Mouse (Mus musculus): ENCODE data around the gene Cdip1. TPM values are rescaled to one million over a fixed set of nuclear protein-coding genes. Genes with fewer than 3 reads are reported as not detected.
"Not testable (repeated sequence)": the region's sequence is repeated elsewhere in the genome, so short reads cannot be mapped to it uniquely, and the experiment has no call there.

Gene Cdip1
- polyA plus RNA-seq, 1 experiment from 2014 or later = 120 TPM

DNA sequence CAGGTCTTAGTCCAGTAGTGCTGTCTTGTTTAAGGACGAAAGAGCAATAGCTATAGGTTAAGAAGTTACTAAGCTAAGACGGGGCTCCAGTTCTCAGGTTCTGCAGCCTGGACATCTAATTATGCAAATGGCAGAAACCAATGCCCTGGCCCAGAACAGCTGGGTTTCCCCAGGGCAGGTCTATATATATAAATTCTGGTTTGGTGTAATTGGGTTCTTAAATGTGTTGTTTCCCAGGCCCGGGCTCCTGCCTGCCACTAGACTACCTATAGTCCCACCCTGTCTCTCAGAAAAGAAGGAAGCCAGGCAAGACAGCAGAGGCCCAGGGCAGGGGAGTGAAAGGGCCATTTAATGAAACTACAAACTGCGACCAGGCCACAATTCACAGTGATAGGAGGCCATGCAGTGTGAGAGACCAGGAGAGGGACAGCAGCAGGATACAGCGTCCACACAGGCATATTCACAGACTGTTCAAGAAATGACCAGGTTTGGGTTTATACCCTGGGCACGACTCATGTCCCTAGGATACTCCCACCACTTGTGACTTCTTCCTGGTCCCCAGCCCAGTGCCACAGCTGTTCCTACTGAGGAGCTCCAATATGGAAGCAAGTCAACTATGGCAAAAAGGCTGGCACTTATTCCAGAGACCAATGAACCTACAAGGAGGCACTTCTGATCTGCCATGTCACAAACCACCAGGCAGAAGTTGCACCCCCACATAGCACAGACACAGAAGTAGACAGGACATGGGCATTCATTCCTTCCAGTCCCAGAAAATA lies 22.9 kb downstream of the Cdip1 start:
- H3K27me3 ChIP-seq (replicated peaks) = no peaks in the 10 kb centered on the region
- no peak overlapping the region for H3K4me3 ChIP-seq
- no peak overlapping the region for H3K9ac ChIP-seq
- peaks cover 16% of the 10 kb centered on the region for H3K4me1 ChIP-seq
- no peaks in the 10 kb centered on the region for H3K9me3 ChIP-seq
- peaks cover 91% of the 10 kb centered on the region for H3K36me3 ChIP-seq
- H3K4me2 ChIP-seq = no peak overlapping the region
- 70% methylated on average over 6 of the region's 6 CpGs for WGBS
- no peak for ATAC-seq (ENCODE audit: extremely low read depth, insufficient number of reproducible peaks, low FRiP score, low TSS enrichment)
- no peak overlapping the region for H3K27ac ChIP-seq (replicated peaks)

DNA sequence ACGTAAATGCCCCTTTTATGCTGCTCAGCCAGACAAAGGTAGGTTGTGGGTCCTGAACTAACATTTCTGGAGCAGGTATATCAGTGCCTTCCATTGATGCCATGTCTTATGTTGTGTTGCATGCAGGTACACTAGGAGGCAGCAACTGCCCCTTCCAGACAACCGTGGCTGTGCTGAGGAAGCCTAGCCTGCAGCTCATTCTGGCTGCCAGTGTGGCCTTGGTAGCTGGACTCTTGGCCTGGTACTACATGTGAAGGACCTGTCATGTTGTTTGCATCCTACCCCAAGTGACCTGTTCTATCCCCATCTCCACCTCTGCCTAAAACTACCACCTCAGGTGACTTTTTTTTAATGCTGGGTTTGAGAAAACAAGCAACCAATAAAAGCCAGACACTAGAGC lies 24.2 kb downstream of the Cdip1 start:
- no peaks in the 10 kb centered on the region for H3K9me3 ChIP-seq
- H3K9ac ChIP-seq = no peak overlapping the region
- H3K36me3 ChIP-seq = peaks cover 81% of the 10 kb centered on the region
- ATAC-seq (ENCODE audit: extremely low read depth, insufficient number of reproducible peaks, low FRiP score, low TSS enrichment) = no peak
- H3K4me1 ChIP-seq = peaks cover 26% of the 10 kb centered on the region
- H3K27ac ChIP-seq (replicated peaks) = no peak overlapping the region
- no peaks in the 10 kb centered on the region for H3K27me3 ChIP-seq (replicated peaks)
- H3K4me3 ChIP-seq = no peak overlapping the region
- WGBS = 80% methylated on average over 2 of the region's 2 CpGs
- no peak overlapping the region for H3K4me2 ChIP-seq

DNA sequence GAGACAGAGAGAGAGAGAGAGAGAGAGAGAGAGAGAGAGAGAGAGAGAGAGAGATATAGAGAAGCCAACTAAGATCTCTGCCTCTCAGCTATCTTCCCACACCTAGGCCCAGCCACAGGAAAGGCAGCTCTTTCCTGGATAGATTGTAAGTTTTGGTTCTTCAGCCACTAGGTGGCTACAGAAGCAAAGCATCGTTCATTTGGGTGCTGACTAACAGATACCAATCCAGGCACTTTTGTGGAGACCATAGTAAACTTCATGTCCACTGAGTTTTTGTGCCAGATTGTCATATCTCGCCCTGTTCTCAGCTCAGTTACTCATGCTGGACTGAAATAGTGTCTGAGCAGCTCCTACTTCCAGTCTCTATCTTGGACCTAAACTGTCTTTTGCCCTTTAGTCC lies 26.8 kb downstream of the Cdip1 start:
- Histone ChIP-seq H3K9ac (0 out of 2 replicates have a peak overlapping the region, but pooled peaks have one; percentile 6), H3K9me3 (no peaks in the 10 kb centered on the region), H3K4me2 (no peak overlapping the region), H3K4me1 (peaks cover 37% of the 10 kb centered on the region), H3K36me3 (peaks cover 55% of the 10 kb centered on the region), H3K4me3 (no peak overlapping the region), H3K27me3 (replicated peaks) (no peaks in the 10 kb centered on the region), H3K27ac (replicated peaks) (peak overlapping the region; percentile 42)
- WGBS = 33% methylated on average over 2 of the region's 2 CpGs
- 0 out of 2 replicates have a peak, but pooled peaks have one; percentile 18 for ATAC-seq (ENCODE audit: extremely low read depth, insufficient number of reproducible peaks, low FRiP score, low TSS enrichment)

DNA sequence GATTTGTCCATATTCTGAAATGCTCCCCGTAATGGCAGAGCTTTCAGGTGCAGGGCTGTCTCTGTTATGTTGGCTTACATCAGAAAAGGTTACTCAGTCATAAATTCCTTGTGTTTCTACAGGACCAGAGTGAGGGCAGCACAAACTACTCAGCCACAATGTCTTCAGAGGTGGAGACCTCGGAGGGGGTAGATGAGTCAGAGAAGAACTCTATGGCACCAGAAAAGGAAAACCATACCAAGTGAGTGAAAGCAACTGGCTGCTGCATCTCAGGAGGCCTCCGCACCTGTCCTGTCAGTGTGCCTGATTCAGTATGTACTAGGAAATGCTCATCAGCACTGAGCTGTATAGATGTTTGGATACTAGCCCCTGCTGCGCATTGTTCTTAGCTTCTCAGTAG lies 27.7 kb downstream of the Cdip1 start:
- H3K9me3 ChIP-seq = no peaks in the 10 kb centered on the region
- ATAC-seq (ENCODE audit: extremely low read depth, insufficient number of reproducible peaks, low FRiP score, low TSS enrichment) = no peak
- H3K4me1 ChIP-seq = peaks cover 40% of the 10 kb centered on the region
- H3K27ac ChIP-seq (replicated peaks) = 0 out of 2 replicates have a peak overlapping the region, but pooled peaks have one; percentile 29
- H3K4me2 ChIP-seq = no peak overlapping the region
- WGBS = 75% methylated on average over 4 of the region's 4 CpGs
- peaks cover 47% of the 10 kb centered on the region for H3K36me3 ChIP-seq
- H3K9ac ChIP-seq = no peak overlapping the region
- H3K4me3 ChIP-seq = no peak overlapping the region
- H3K27me3 ChIP-seq (replicated peaks) = no peaks in the 10 kb centered on the region

DNA sequence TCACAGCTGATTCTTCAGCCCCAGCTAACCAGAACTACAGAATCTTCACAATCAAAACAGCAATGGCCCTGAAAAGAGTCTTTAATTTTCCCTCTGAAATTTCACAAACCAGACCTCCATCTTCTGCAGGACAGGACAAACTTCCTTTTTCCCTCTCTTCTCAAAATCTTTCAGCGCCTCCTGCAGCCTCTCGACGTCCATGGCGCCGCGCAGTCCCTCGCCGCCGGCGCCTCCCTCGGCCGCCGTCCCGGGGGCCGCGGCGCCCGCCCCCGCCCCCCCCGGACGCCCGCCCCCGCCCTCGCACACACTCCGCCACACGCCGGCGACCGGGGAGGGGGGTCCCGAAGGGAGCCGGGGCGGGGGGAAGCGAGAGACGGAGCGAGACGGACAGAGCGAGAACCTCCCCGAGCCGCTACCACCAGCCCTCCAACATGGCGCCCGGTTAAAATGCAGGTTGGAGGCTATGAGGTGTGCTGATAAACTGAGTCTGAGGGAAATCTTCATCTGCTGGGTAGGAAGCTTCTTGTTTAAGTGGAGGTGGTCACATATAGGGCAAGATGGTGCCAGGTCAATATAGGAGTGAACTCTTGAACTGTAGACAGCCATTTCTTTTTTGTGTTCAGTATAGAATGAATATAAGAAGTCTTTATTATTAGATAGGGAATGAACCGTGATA lies 33.3 kb downstream of the Cdip1 start:
- not testable (repeated sequence) for ATAC-seq (ENCODE audit: extremely low read depth, insufficient number of reproducible peaks, low FRiP score, low TSS enrichment); H3K36me3 ChIP-seq; H3K27me3 ChIP-seq (replicated peaks); H3K9me3 ChIP-seq
- H3K4me1 ChIP-seq = peaks cover 52% of the 10 kb centered on the region
- peak overlapping the region; percentile 82 for H3K27ac ChIP-seq (replicated peaks)
- peak overlapping the region; percentile 68 for H3K4me2 ChIP-seq
- H3K9ac ChIP-seq = peak overlapping the region; percentile 75
- H3K4me3 ChIP-seq = peak overlapping the region; percentile 56
- WGBS = 2% methylated on average over 35 of the region's 42 CpGs

DNA sequence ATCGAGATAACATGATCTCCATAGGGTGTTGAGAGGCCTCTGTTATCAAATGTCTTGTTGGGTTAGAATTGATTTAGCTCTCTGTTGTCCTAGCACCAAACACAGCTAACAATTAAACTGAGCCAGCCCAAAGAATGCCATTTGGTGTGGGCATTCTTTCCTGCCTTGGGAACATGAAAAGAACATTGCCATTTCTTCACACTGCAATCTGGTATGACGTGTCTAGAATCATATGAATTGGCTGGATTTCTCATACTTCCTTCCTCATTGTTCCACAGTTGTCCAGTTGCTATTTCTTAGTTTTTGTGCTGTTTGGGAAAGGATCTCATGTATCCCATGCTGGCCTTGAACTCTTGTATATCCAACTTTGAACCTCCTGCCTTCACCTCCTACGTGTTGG lies 36.0 kb downstream of the Cdip1 start:
- 85% methylated on average over 3 of the region's 3 CpGs for WGBS

DNA sequence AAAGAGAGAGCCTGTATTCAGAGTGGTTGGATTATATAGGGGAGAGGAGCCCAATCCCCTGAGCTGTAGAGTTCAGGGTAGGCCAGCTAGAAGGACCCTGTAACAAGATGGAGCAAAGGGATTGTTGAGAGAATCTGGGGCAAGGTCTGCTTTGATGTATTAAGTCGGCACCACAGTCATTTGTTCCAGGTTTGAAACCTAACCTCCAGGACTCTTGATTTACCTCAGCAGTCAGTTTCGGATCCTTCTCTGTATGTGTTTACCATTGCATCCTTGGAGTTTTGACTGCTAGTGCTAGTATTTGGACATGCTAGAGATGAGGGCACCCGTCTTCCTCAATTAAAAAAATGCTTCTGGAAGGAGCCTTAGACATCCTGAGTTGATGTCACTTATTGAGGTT lies 37.9 kb downstream of the Cdip1 start:
- 0 out of 2 replicates have a peak, but pooled peaks cover 3% of the 10 kb centered on the region for H3K9me3 ChIP-seq
- peaks cover 23% of the 10 kb centered on the region for H3K4me1 ChIP-seq
- WGBS = 94% methylated on average over 3 of the region's 3 CpGs
- H3K36me3 ChIP-seq = peaks cover 11% of the 10 kb centered on the region
- H3K4me3 ChIP-seq = no peak overlapping the region
- H3K4me2 ChIP-seq = no peak overlapping the region
- H3K27me3 ChIP-seq (replicated peaks) = no peaks in the 10 kb centered on the region
- H3K9ac ChIP-seq = no peak overlapping the region
- no peak overlapping the region for H3K27ac ChIP-seq (replicated peaks)
- ATAC-seq (ENCODE audit: extremely low read depth, insufficient number of reproducible peaks, low FRiP score, low TSS enrichment) = no peak

More for the DNA sequence above, 36.0 kb downstream of the Cdip1 start:
- no peak overlapping the region for H3K4me2 ChIP-seq
- H3K9me3 ChIP-seq = 0 out of 2 replicates have a peak, but pooled peaks cover 3% of the 10 kb centered on the region
- no peak overlapping the region for H3K9ac ChIP-seq
- peaks cover 31% of the 10 kb centered on the region for H3K4me1 ChIP-seq
- H3K4me3 ChIP-seq = no peak overlapping the region
- no peaks in the 10 kb centered on the region for H3K27me3 ChIP-seq (replicated peaks)
- no peak overlapping the region for H3K27ac ChIP-seq (replicated peaks)
- ATAC-seq (ENCODE audit: extremely low read depth, insufficient number of reproducible peaks, low FRiP score, low TSS enrichment) = no peak
- peaks cover 11% of the 10 kb centered on the region for H3K36me3 ChIP-seq

DNA sequence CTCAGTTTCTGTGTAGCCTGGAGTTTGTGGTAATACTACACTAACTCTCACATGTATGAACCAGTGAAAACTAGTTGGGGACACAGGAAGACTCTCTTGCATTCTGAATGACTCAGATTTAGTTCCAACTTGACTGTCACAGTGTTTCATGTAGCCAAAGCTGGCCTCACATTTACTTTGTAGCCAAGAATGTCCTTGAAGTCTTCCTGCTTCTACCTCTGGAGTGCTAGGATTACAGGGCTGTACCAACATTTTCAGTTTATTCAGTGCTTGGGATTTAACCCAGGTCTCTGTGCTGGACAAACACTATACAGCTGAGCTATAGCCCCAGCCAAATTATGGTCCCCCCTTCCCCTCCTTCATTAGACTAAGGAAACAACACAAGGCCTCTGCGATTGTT lies 47.9 kb downstream of the Cdip1 start:
- 94% methylated on average over 1 of the region's 1 CpGs for WGBS
- H3K4me2 ChIP-seq = no peak overlapping the region

DNA sequence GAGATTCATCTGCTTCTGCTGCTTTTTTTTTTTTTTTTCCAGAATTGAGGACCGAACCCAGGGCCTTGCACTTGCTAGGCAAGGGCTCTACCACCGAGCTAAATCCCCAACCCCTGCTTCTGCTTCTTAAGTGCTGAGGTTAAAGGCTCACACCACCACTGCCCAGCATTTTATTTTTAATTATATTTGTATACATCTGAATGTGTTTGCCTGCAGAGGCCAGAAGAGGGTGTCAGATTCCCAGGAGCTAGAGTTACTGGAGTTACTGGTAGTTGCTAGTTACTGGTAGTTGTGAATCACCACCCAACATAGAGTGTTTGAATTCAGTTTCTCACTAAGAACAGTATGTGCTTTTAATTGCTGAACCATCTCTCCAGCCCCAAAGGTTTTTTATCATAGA lies 50.1 kb downstream of the Cdip1 start:
- Histone ChIP-seq H3K4me2 (no peak overlapping the region), H3K9ac (no peak overlapping the region), H3K4me1 (no peaks in the 10 kb centered on the region), H3K4me3 (no peak overlapping the region), H3K9me3 (0 out of 2 replicates have a peak, but pooled peaks cover 4% of the 10 kb centered on the region), H3K27me3 (replicated peaks) (no peaks in the 10 kb centered on the region), H3K27ac (replicated peaks) (no peak overlapping the region), H3K36me3 (peaks cover 22% of the 10 kb centered on the region)
- ATAC-seq (ENCODE audit: extremely low read depth, insufficient number of reproducible peaks, low FRiP score, low TSS enrichment) = no peak
- WGBS = 88% methylated on average over 2 of the region's 2 CpGs

More for the DNA sequence above, 47.9 kb downstream of the Cdip1 start:
- Histone ChIP-seq H3K9ac (no peak overlapping the region), H3K9me3 (0 out of 2 replicates have a peak, but pooled peaks cover 4% of the 10 kb centered on the region), H3K4me1 (no peaks in the 10 kb centered on the region), H3K27me3 (replicated peaks) (no peaks in the 10 kb centered on the region), H3K4me3 (no peak overlapping the region), H3K27ac (replicated peaks) (no peak overlapping the region), H3K36me3 (peaks cover 16% of the 10 kb centered on the region)
- no peak for ATAC-seq (ENCODE audit: extremely low read depth, insufficient number of reproducible peaks, low FRiP score, low TSS enrichment)

DNA sequence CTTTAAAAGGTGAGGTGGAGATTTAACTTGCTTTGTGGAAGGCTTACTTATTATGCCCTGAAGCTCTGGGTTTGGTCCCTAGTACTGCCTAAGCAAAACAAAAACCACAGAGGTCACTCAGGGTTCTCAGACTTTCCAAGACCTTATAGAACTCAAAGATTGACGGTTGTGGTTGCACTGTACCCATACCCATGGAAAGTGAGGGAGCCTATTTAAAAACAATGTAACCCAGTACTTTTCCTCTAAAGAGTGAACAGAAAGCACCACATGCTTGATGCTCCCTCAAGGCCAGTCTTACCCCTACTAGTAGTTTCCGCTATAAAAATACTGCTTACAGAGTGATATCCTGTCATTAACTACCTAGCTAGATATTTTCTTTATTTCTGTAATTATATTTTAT lies 53.8 kb downstream of the Cdip1 start:
- H3K27me3 ChIP-seq (replicated peaks) = no peaks in the 10 kb centered on the region
- H3K4me1 ChIP-seq = peaks cover 4% of the 10 kb centered on the region
- H3K4me3 ChIP-seq = no peak overlapping the region
- no peak overlapping the region for H3K4me2 ChIP-seq
- no peak overlapping the region for H3K9ac ChIP-seq
- 82% methylated on average over 2 of the region's 2 CpGs for WGBS
- peaks cover 13% of the 10 kb centered on the region for H3K36me3 ChIP-seq
- no peak for ATAC-seq (ENCODE audit: extremely low read depth, insufficient number of reproducible peaks, low FRiP score, low TSS enrichment)
- no peaks in the 10 kb centered on the region for H3K9me3 ChIP-seq
- H3K27ac ChIP-seq (replicated peaks) = no peak overlapping the region

DNA sequence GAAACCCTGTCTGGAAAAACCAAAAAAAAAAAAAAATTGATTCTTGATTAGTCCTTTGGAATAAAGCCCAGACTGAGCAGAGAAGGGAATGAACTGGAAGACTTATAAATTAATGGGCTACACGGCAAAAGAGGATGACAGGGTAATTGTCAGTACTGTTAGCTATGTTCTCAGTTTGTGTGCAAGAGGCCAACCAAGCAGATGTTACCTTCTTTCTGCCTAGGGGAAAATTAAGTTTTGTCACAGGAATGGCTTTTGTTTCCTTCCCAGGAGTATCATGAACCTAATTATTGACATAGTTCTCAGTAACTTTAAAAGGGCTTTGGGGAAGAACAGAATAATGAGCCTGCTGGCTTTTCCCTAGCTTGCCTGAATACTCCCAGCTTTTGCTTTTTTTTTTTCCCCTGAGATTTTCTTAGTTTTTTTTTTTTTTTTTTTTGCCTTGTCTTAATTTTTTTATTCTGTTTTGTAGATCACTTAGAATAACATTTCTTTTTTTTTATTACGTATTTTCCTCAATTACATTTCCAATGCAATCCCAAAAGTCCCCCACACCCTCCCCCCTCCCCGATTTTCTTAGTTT lies 59.2 kb downstream of the Cdip1 start:
- peaks cover 15% of the 10 kb centered on the region for H3K36me3 ChIP-seq
- no peak for ATAC-seq (ENCODE audit: extremely low read depth, insufficient number of reproducible peaks, low FRiP score, low TSS enrichment)
- no peak overlapping the region for H3K4me2 ChIP-seq
- peaks cover 33% of the 10 kb centered on the region for H3K4me1 ChIP-seq
- H3K9me3 ChIP-seq = no peaks in the 10 kb centered on the region
- no peak overlapping the region for H3K9ac ChIP-seq
- no peak overlapping the region for H3K4me3 ChIP-seq
- H3K27me3 ChIP-seq (replicated peaks) = no peaks in the 10 kb centered on the region
- WGBS = 77% methylated on average over 3 of the region's 3 CpGs
- no peak overlapping the region for H3K27ac ChIP-seq (replicated peaks)

All from heart, embryonic 13.5 days (tissue).